Mouse (Mus musculus) stomach, postnatal 0 days (tissue): ENCODE results near the gene Man2a1.

Experiments
- CTCF ChIP-seq: IDR thresholded peaks from 2 replicates; pipeline ENCODE4 v1.5.1; 2016; ENCODE audit warnings: antibody characterized with exemption, low read depth, mild to moderate bottlenecking, moderate library complexity
- EP300 ChIP-seq: optimal IDR thresholded peaks from 2 replicates; pipeline ENCODE3; 2016; ENCODE audit warnings: antibody characterized with exemption

DNA sequence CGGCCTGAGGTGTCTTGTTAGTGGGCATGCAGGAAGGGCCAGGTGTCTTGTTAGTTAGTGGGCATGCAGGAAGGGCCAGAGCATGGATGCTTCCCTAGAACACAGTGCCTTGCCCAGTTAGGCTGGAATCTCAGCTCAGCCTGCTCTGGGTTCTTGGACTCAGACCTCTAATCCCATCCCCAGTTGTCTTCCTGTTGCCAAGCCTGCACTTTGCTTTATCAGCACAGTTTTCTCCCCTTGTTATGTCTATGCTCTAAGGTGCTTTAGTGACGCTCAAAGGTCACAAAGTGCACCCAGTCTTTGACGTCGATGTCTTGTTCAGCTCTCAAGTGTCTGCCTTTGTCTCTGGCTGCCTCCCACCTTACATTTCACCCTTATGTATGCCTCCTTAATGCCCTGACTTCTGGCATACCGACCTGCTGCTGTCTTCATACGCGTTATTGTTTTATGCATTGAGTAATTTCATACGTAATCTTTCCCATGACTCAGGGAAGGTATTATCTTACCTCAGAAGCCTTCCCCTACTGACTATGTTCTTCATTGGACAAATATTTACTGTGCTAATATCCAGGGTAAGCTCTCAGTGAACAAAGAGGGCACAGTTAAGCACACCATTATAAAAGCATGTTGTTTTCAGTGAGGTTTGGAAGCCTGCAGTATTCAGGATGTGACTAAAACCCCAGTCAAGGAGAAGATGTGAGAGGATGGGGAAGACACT is 44.5 kb downstream of the Man2a1 start:
- TF ChIP-seq CTCF = no peak
- no peak for TF ChIP-seq EP300
